Mouse (Mus musculus) myocyte (in vitro differentiated cells): ENCODE data around the gene Olfr1155.

Experiments used
- E2F4 ChIP-seq: IDR thresholded peaks from one replicate; pipeline ENCODE4 v1.6.1; 2011; ENCODE audit warnings: mild to moderate bottlenecking, control low read depth, moderate library complexity; ENCODE audit not compliant: insufficient read depth
- MAX ChIP-seq: IDR thresholded peaks from one replicate; pipeline ENCODE4 v1.6.1; 2011; ENCODE audit warnings: low read depth, mild to moderate bottlenecking, control low read depth
- POLR2A ChIP-seq: IDR thresholded peaks from one replicate; pipeline ENCODE4 v1.6.1; 2011; ENCODE audit warnings: low read depth, mild to moderate bottlenecking, control low read depth, moderate library complexity; ENCODE audit not compliant: insufficient read length
- POLR2AphosphoS2 ChIP-seq: IDR thresholded peaks from one replicate; pipeline ENCODE4 v1.6.1; 2011; ENCODE audit warnings: low read depth, control low read depth; ENCODE audit not compliant: insufficient read length
- TCF12 ChIP-seq: IDR thresholded peaks from one replicate; pipeline ENCODE4 v1.6.1; 2011; ENCODE audit warnings: mild to moderate bottlenecking, control low read depth; ENCODE audit not compliant: poor library complexity, insufficient read depth, severe bottlenecking
- USF1 ChIP-seq: IDR thresholded peaks from one replicate; pipeline ENCODE4 v1.6.1; 2011; ENCODE audit warnings: low read depth, mild to moderate bottlenecking, control low read depth, moderate library complexity

DNA sequence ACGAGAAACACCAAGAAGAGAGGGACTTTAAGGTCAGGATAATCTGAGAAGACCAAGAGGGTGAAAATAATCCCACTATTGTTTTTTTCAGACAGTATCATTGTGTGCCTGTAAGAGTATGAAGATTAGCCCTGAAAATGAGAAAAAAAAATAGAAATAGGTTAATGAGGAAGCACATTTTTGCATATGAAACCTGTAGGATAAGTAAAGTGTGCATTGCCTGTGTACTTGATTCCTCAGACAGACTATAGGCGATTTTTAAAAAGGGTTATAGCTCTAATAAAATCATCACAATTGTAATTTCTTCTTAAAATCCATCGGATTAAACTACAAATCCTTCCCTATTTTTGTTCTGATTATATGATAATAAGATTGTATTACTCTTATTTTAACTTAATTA lies 29.6 kb upstream of the Olfr1155 start, which contains the start of gene Olfr74:
- TF ChIP-seq USF1 (no peak), POLR2A (no peak), POLR2AphosphoS2 (no peak), TCF12 (no peak), E2F4 (no peak), MAX (no peak)
